Mouse (Mus musculus) embryonic facial prominence, embryonic 14.5 days (tissue): Measurements from ENCODE around the gene Rasa2. TPM values are rescaled to one million over a fixed set of nuclear protein-coding genes. Genes with fewer than 3 reads are reported as not detected.
"Not testable (repeated sequence)": the region's sequence is repeated elsewhere in the genome, so short reads cannot be mapped to it uniquely, and the experiment has no call there.

ENCODE experiments used
- ATAC-seq: fragments of 200-750 bp; cut with Nextera tagmentation; 2 replicates; pipeline ENCODE4 v1.8.0; 2017; ENCODE audit warnings: low read depth, moderate number of reproducible peaks, moderate TSS enrichment
- DNase-seq: peaks from one replicate; pipeline ENCODE4 v3.0.0-alpha.2; 2015; ENCODE audit warnings: low spot score
- H3K27ac ChIP-seq: fragments of 300-500 bp; sonication (generic); replicated peaks from 2 replicates; pipeline ENCODE4 v1.5.1; 2014; ENCODE audit warnings: low read depth, mild to moderate bottlenecking, low read length, moderate library complexity
- H3K27me3 ChIP-seq: fragments of 300-500 bp; sonication (generic); replicated peaks from 2 replicates; pipeline ENCODE4 v1.6.1; 2014; ENCODE audit warnings: low read length; ENCODE audit not compliant: control insufficient read depth, insufficient read depth
- H3K36me3 ChIP-seq: fragments of 300-500 bp; sonication (generic); 2 replicates; pipeline ENCODE4 v1.6.1; 2014; ENCODE audit warnings: low read length, mixed read lengths; ENCODE audit not compliant: control insufficient read depth, insufficient read depth
- H3K4me1 ChIP-seq: fragments of 300-500 bp; sonication (generic); 2 replicates; pipeline ENCODE4 v1.6.1; 2014; ENCODE audit warnings: antibody characterized with exemption, low read length; ENCODE audit not compliant: control insufficient read depth, insufficient read depth
- H3K4me2 ChIP-seq: fragments of 300-500 bp; sonication (generic); 2 replicates; pipeline ENCODE4 v1.6.1; 2014; ENCODE audit warnings: low read depth, mild to moderate bottlenecking, low read length, moderate library complexity, mixed read lengths
- H3K4me3 ChIP-seq: fragments of 300-500 bp; sonication (generic); 2 replicates; pipeline ENCODE4 v1.5.1; 2014; ENCODE audit warnings: low read depth, mild to moderate bottlenecking, low read length
- H3K9ac ChIP-seq: fragments of 300-500 bp; sonication (generic); 2 replicates; pipeline ENCODE4 v1.6.1; 2014; ENCODE audit warnings: low read depth, mild to moderate bottlenecking, low read length, moderate library complexity, mixed read lengths
- H3K9me3 ChIP-seq: fragments of 300-500 bp; sonication (generic); 2 replicates; pipeline ENCODE4 v1.6.1; 2016; ENCODE audit warnings: low read length; ENCODE audit not compliant: control insufficient read depth
- WGBS: fragments of 180-500 bp; shearing (Covaris S2); extraction: QIAGEN DNeasy Blood & Tissue Kit; methylation state at CpG from one replicate; pipeline ENCODE4 v1.1.7; 2014; 5-methylcytosine and 5-hydroxymethylcytosine counted together
- polyA plus RNA-seq: library from polyadenylated mRNA; unstranded; fragments of >200 nt; fragmentation: Nextera tagmentation; extraction: Ambion mirVana; gene quantifications from 2 replicates; pipeline ENCODE4 v1.2.1, GENCODE M21; 2014

Rasa2 gene
- polyA plus RNA-seq, 1 experiment from 2014 or later: 16.7 TPM

GRCm38 (mm10) chr9:96649362-96649761, 17.9 kb upstream of the Rasa2 start:
- ATAC-seq (no peak), DNase-seq (no peak)
- H3K27ac ChIP-seq: no peak overlapping the region
- H3K27me3 ChIP-seq: no peaks in the 10 kb centered on the region
- no peaks in the 10 kb centered on the region for H3K4me1 ChIP-seq
- H3K9ac ChIP-seq: no peak overlapping the region
- no peaks in the 10 kb centered on the region for H3K36me3 ChIP-seq
- no peaks in the 10 kb centered on the region for H3K9me3 ChIP-seq
- H3K4me3 ChIP-seq: no peak overlapping the region
- WGBS: 95% methylated on average over 4 of the region's 4 CpGs
- H3K4me2 ChIP-seq: no peak overlapping the region

- Histone ChIP-seq H3K9ac (no peak overlapping the region), H3K4me2 (no peak overlapping the region), H3K4me1 (no peaks in the 10 kb centered on the region), H3K9me3 (no peaks in the 10 kb centered on the region), H3K27me3 (no peaks in the 10 kb centered on the region), H3K27ac (no peak overlapping the region), H3K36me3 (no peaks in the 10 kb centered on the region), H3K4me3 (no peak overlapping the region)
- no peak for DNase-seq
- 68% methylated on average over 2 of the region's 2 CpGs for WGBS
- ATAC-seq: no peak
These were observed 15.4 kb upstream of the Rasa2 start for GRCm38 (mm10) chr9:96646668-96647295.

- Histone ChIP-seq H3K27ac (no peak overlapping the region), H3K27me3 (no peaks in the 10 kb centered on the region), H3K9me3 (no peaks in the 10 kb centered on the region), H3K4me3 (no peak overlapping the region), H3K4me1 (no peaks in the 10 kb centered on the region), H3K4me2 (no peak overlapping the region), H3K9ac (no peak overlapping the region), H3K36me3 (no peaks in the 10 kb centered on the region)
- ATAC-seq: no peak
- 83% methylated on average over 2 of the region's 2 CpGs for WGBS
- DNase-seq: no peak
These were observed 13.4 kb upstream of the Rasa2 start for GRCm38 (mm10) chr9:96644840-96645239.

- not testable (repeated sequence) for H3K27ac ChIP-seq, H3K9ac ChIP-seq, H3K4me3 ChIP-seq, H3K36me3 ChIP-seq, DNase-seq, H3K4me2 ChIP-seq, H3K4me1 ChIP-seq, ATAC-seq, H3K27me3 ChIP-seq, H3K9me3 ChIP-seq
- WGBS: 87% methylated on average over 3 of the region's 3 CpGs
These were observed 12.6 kb upstream of the Rasa2 start for GRCm38 (mm10) chr9:96644002-96644401.

GRCm38 (mm10) chr9:96639451-96639850, 8.0 kb upstream of the Rasa2 start:
- WGBS: 93% methylated on average over 7 of the region's 7 CpGs
- no peak overlapping the region for H3K4me2 ChIP-seq
- ATAC-seq (no peak), DNase-seq (no peak)
- no peak overlapping the region for H3K4me3 ChIP-seq
- no peaks in the 10 kb centered on the region for H3K27me3 ChIP-seq
- no peak overlapping the region for H3K9ac ChIP-seq
- H3K36me3 ChIP-seq: no peaks in the 10 kb centered on the region
- H3K27ac ChIP-seq: no peak overlapping the region
- H3K9me3 ChIP-seq: no peaks in the 10 kb centered on the region
- no peaks in the 10 kb centered on the region for H3K4me1 ChIP-seq

GRCm38 (mm10) chr9:96638508-96638907, 7.1 kb upstream of the Rasa2 start:
- H3K27me3 ChIP-seq: no peaks in the 10 kb centered on the region
- H3K4me1 ChIP-seq: no peaks in the 10 kb centered on the region
- no peak overlapping the region for H3K27ac ChIP-seq
- WGBS: 75% methylated on average over 7 of the region's 7 CpGs
- H3K4me2 ChIP-seq: no peak overlapping the region
- H3K9me3 ChIP-seq: no peaks in the 10 kb centered on the region
- H3K36me3 ChIP-seq: no peaks in the 10 kb centered on the region
- DNase-seq: no peak
- H3K9ac ChIP-seq: no peak overlapping the region
- H3K4me3 ChIP-seq: no peak overlapping the region
- ATAC-seq: no peak

GRCm38 (mm10) chr9:96637157-96637548, 5.7 kb upstream of the Rasa2 start:
- ATAC-seq (no peak), DNase-seq (no peak)
- no peaks in the 10 kb centered on the region for H3K36me3 ChIP-seq
- H3K9me3 ChIP-seq: no peaks in the 10 kb centered on the region
- WGBS: 62% methylated on average over 7 of the region's 7 CpGs
- H3K4me1 ChIP-seq: no peaks in the 10 kb centered on the region
- no peaks in the 10 kb centered on the region for H3K27me3 ChIP-seq
- H3K27ac ChIP-seq: no peak overlapping the region
- no peak overlapping the region for H3K4me2 ChIP-seq
- H3K4me3 ChIP-seq: no peak overlapping the region
- no peak overlapping the region for H3K9ac ChIP-seq

- no peak overlapping the region for H3K4me2 ChIP-seq
- H3K27ac ChIP-seq: no peak overlapping the region
- H3K4me1 ChIP-seq: no peaks in the 10 kb centered on the region
- H3K9me3 ChIP-seq: no peaks in the 10 kb centered on the region
- H3K27me3 ChIP-seq: no peaks in the 10 kb centered on the region
- no peak for DNase-seq
- 65% methylated on average over 9 of the region's 9 CpGs for WGBS
- no peaks in the 10 kb centered on the region for H3K36me3 ChIP-seq
- no peak for ATAC-seq
- no peak overlapping the region for H3K4me3 ChIP-seq
- H3K9ac ChIP-seq: no peak overlapping the region
These were observed 5.2 kb upstream of the Rasa2 start for GRCm38 (mm10) chr9:96636423-96637156.

- Histone ChIP-seq H3K4me3 (no peak overlapping the region), H3K4me2 (no peak overlapping the region), H3K9ac (no peak overlapping the region), H3K36me3 (no peaks in the 10 kb centered on the region), H3K9me3 (no peaks in the 10 kb centered on the region), H3K27me3 (no peaks in the 10 kb centered on the region), H3K27ac (no peak overlapping the region), H3K4me1 (no peaks in the 10 kb centered on the region)
- WGBS: 60% methylated on average over 3 of the region's 3 CpGs
- ATAC-seq: no peak
- no peak for DNase-seq
These were observed 4.5 kb upstream of the Rasa2 start for GRCm38 (mm10) chr9:96635899-96636298.
